Mouse (Mus musculus): Measurements from ENCODE around the gene Spaca3.

The Spaca3 gene

GRCm38 (mm10) chr11:80851859-80852258 lies 6.3 kb upstream of the Spaca3 start:
- ChIA-PET CTCF (interaction anchor here in 3 of 4 experiments (0.6 to 2.7 kb wide), 5 partner anchors 9 to 761 kb away, joined by 3 to 7 read pairs (median 3); no protein-coding TSS in a partner anchor), POLR2A (interaction anchor here in 1 of 4 experiments (0.6 kb wide), 1 partner anchor 159 kb away, joined by 3 read pairs; no protein-coding TSS in a partner anchor)

- POLR2A ChIA-PET, result no interaction called here
- CTCF ChIA-PET, result interaction anchor here in 3 of 4 experiments (0.6 to 2.7 kb wide), 10 partner anchors 14 to 760 kb away, joined by 3 to 8 read pairs (median 4); no protein-coding TSS in a partner anchor
These were observed 5.2 kb upstream of the Spaca3 start for GRCm38 (mm10) chr11:80853014-80853413.

GRCm38 (mm10) chr11:80854430-80854829 lies 3.7 kb upstream of the Spaca3 start:
- CTCF ChIA-PET, result interaction anchor here in 3 of 4 experiments (0.6 to 2.0 kb wide), 8 partner anchors 33 to 934 kb away, joined by 3 to 15 read pairs (median 3); no protein-coding TSS in a partner anchor
- POLR2A ChIA-PET, result interaction anchor here in 1 of 4 experiments (0.6 kb wide), 1 partner anchor 481 kb away, joined by 5 read pairs; no protein-coding TSS in a partner anchor

GRCm38 (mm10) chr11:80854908-80855307 lies 3.3 kb upstream of the Spaca3 start:
- ChIA-PET CTCF (interaction anchor here (0.6 to 2.1 kb wide), 12 partner anchors 16 to 935 kb away, joined by 3 to 15 read pairs (median 4); no protein-coding TSS in a partner anchor), POLR2A (interaction anchor here in 1 of 4 experiments (0.6 kb wide), 1 partner anchor 481 kb away, joined by 5 read pairs; no protein-coding TSS in a partner anchor)

GRCm38 (mm10) chr11:80856827-80857226 lies 1.3 kb upstream of the Spaca3 start:
- POLR2A ChIA-PET, result no interaction called here
- CTCF ChIA-PET, result interaction anchor here in 2 of 4 experiments (0.6 to 2.1 kb wide), 3 partner anchors 16 to 145 kb away, joined by 3 to 5 read pairs (median 3); no protein-coding TSS in a partner anchor

- ChIA-PET CTCF (interaction anchor here in 1 of 4 experiments (4.4 kb wide), 1 partner anchor 10 kb away, joined by 15 read pairs; no protein-coding TSS in a partner anchor), POLR2A (interaction anchor here in 1 of 4 experiments (0.9 kb wide), 1 partner anchor 10 kb away, joined by 3 read pairs; no protein-coding TSS in a partner anchor)
These were observed 4.8 kb downstream of the Spaca3 start for GRCm38 (mm10) chr11:80862941-80863340.

- CTCF ChIA-PET, result no interaction called here
- POLR2A ChIA-PET, result interaction anchor here in 1 of 4 experiments (1.1 kb wide), 1 partner anchor 21 kb away, joined by 5 read pairs; no protein-coding TSS in a partner anchor
These were observed 9.9 kb downstream of the Spaca3 start for GRCm38 (mm10) chr11:80868039-80868438.

- CTCF ChIA-PET, result interaction anchor here (0.5 to 2.6 kb wide), 27 partner anchors 9 to 1872 kb away, joined by 3 to 20 read pairs (median 4); partner anchors contain the start of gene Spaca3 (in 1 of the 4)
- POLR2A ChIA-PET, result interaction anchor here in 3 of 4 experiments (0.6 to 1.0 kb wide), 4 partner anchors 10 to 249 kb away, joined by 3 read pairs; no protein-coding TSS in a partner anchor
These were observed 14.6 kb downstream of the Spaca3 start for GRCm38 (mm10) chr11:80872509-80873474.

- POLR2A ChIA-PET, result no interaction called here
- CTCF ChIA-PET, result no interaction called here
These were observed 19.0 kb downstream of the Spaca3 start for GRCm38 (mm10) chr11:80877131-80877651.

- ChIA-PET CTCF (interaction anchor here in 1 of 4 experiments (0.6 kb wide), 1 partner anchor 263 kb away, joined by 3 read pairs; no protein-coding TSS in a partner anchor), POLR2A (no interaction called here)
These were observed 19.9 kb downstream of the Spaca3 start for GRCm38 (mm10) chr11:80878026-80878425.

GRCm38 (mm10) chr11:80882229-80882810 lies 24.2 kb downstream of the Spaca3 start:
- ChIA-PET CTCF (interaction anchor here in 2 of 4 experiments (0.6 to 1.7 kb wide), 4 partner anchors 9 to 331 kb away, joined by 3 to 8 read pairs (median 4); no protein-coding TSS in a partner anchor), POLR2A (no interaction called here)

- ChIA-PET POLR2A (interaction anchor here in 1 of 4 experiments (0.6 kb wide), 1 partner anchor 10 kb away, joined by 3 read pairs; no protein-coding TSS in a partner anchor), CTCF (interaction anchor here in 1 of 4 experiments (0.6 to 1.1 kb wide), 2 partner anchors 11 to 490 kb away, joined by 3 to 4 read pairs; no protein-coding TSS in a partner anchor)
These were observed 26.5 kb downstream of the Spaca3 start for GRCm38 (mm10) chr11:80884521-80885231.

- POLR2A ChIA-PET, result no interaction called here
- CTCF ChIA-PET, result interaction anchor here in 2 of 4 experiments (0.7 to 1.5 kb wide), 2 partner anchors 13 kb away, joined by 4 to 6 read pairs; no protein-coding TSS in a partner anchor
These were observed 28.2 kb downstream of the Spaca3 start for GRCm38 (mm10) chr11:80886365-80886764.

- ChIA-PET CTCF (interaction anchor here in 2 of 4 experiments (0.7 to 1.5 kb wide), 2 partner anchors 13 kb away, joined by 4 to 6 read pairs; no protein-coding TSS in a partner anchor), POLR2A (no interaction called here)
These were observed 28.9 kb downstream of the Spaca3 start for GRCm38 (mm10) chr11:80887021-80887420.

GRCm38 (mm10) chr11:80889336-80890063 lies 31.3 kb downstream of the Spaca3 start:
- POLR2A ChIA-PET, result interaction anchor here in 3 of 4 experiments (0.6 to 2.0 kb wide), 7 partner anchors 17 to 629 kb away, joined by 3 to 6 read pairs (median 4); partner anchors contain the start of gene Myo1d (in 1 of the 3)
- CTCF ChIA-PET, result interaction anchor here (0.5 to 2.8 kb wide), 22 partner anchors 9 to 724 kb away, joined by 3 to 20 read pairs (median 5); no protein-coding TSS in a partner anchor

- ChIA-PET POLR2A (no interaction called here), CTCF (no interaction called here)
These were observed 37.7 kb downstream of the Spaca3 start for GRCm38 (mm10) chr11:80895853-80896252.

- POLR2A ChIA-PET, result interaction anchor here in 1 of 4 experiments (0.6 kb wide), 1 partner anchor 829 kb away, joined by 3 read pairs; no protein-coding TSS in a partner anchor
- CTCF ChIA-PET, result no interaction called here
These were observed 42.4 kb downstream of the Spaca3 start for GRCm38 (mm10) chr11:80900555-80900954.
